Mouse (Mus musculus) midbrain, postnatal 0 days (tissue): ENCODE data around the gene Vsig1. TPM values are rescaled to one million over a fixed set of nuclear protein-coding genes. Genes with fewer than 3 reads are reported as not detected.

Experiments
- ATAC-seq: fragments of 200-750 bp; cut with Nextera tagmentation; 2 replicates; pipeline ENCODE4 v1.8.0; 2017; ENCODE audit warnings: moderate number of reproducible peaks, mild to moderate bottlenecking, moderate TSS enrichment, moderate library complexity; ENCODE audit not compliant: low FRiP score
- DNase-seq: peaks from one replicate; pipeline ENCODE4 v3.0.0-alpha.2; 2015; ENCODE audit warnings: low spot score
- H3K27ac ChIP-seq: fragments of 300-500 bp; sonication (generic); 2 replicates; pipeline ENCODE4 v1.5.1; 2014; ENCODE audit warnings: low read depth, mild to moderate bottlenecking, low read length, mixed read lengths
- H3K27me3 ChIP-seq: fragments of 300-500 bp; sonication (generic); 2 replicates; pipeline ENCODE4 v1.6.1; 2014; ENCODE audit warnings: low read length, control low read depth, mixed read lengths; ENCODE audit not compliant: insufficient read depth
- H3K36me3 ChIP-seq: fragments of 300-500 bp; sonication (generic); 2 replicates; pipeline ENCODE4 v1.6.1; 2014; ENCODE audit warnings: low read length, control low read depth, mixed read lengths; ENCODE audit not compliant: insufficient read depth
- H3K4me1 ChIP-seq: fragments of 300-500 bp; sonication (generic); 2 replicates; pipeline ENCODE4 v1.6.1; 2014; ENCODE audit warnings: mild to moderate bottlenecking, control low read depth, antibody characterized with exemption, low read length, mixed read lengths; ENCODE audit not compliant: insufficient read depth
- H3K4me2 ChIP-seq: fragments of 300-500 bp; sonication (generic); 2 replicates; pipeline ENCODE4 v1.6.1; 2014; ENCODE audit warnings: low read depth, mild to moderate bottlenecking, low read length, mixed read lengths; ENCODE audit not compliant: poor library complexity, severe bottlenecking
- H3K4me3 ChIP-seq: fragments of 300-500 bp; sonication (generic); 2 replicates; pipeline ENCODE4 v1.5.1; 2014; ENCODE audit warnings: low read depth, mild to moderate bottlenecking, low read length, moderate library complexity
- H3K9ac ChIP-seq: fragments of 300-500 bp; sonication (generic); replicated peaks from 2 replicates; pipeline ENCODE4 v1.6.1; 2014; ENCODE audit warnings: mild to moderate bottlenecking, low read length, moderate library complexity, mixed read lengths; ENCODE audit not compliant: poor library complexity, severe bottlenecking
- H3K9me3 ChIP-seq: fragments of 300-500 bp; sonication (generic); 2 replicates; pipeline ENCODE4 v1.6.1; 2016; ENCODE audit warnings: low read length, control low read depth
- CTCF ChIP-seq: IDR thresholded peaks from 2 replicates; pipeline ENCODE4 v1.5.1; 2016; ENCODE audit warnings: antibody characterized with exemption, mild to moderate bottlenecking
- WGBS: fragments of 180-500 bp; shearing (Covaris S2); extraction: QIAGEN DNeasy Blood & Tissue Kit; methylation state at CpG from one replicate; pipeline ENCODE4 v1.1.7; 2014; 5-methylcytosine and 5-hydroxymethylcytosine counted together
- polyA plus RNA-seq: library from polyadenylated mRNA; unstranded; fragments of >200 nt; fragmentation: Nextera tagmentation; extraction: Ambion mirVana; gene quantifications from 2 replicates; pipeline ENCODE4 v1.2.1, GENCODE M21; 2015
- total RNA-seq: library from RNA; depleted of rRNA; stranded (reverse); fragments of >200 nt; gene quantifications from 2 replicates; pipeline ENCODE4 v1.2.3, GENCODE M21; 2014

Gene Vsig1
- total and polyA plus RNA-seq, 2 experiments from 2014 or later = 0.11 to 0.16 TPM

DNA sequence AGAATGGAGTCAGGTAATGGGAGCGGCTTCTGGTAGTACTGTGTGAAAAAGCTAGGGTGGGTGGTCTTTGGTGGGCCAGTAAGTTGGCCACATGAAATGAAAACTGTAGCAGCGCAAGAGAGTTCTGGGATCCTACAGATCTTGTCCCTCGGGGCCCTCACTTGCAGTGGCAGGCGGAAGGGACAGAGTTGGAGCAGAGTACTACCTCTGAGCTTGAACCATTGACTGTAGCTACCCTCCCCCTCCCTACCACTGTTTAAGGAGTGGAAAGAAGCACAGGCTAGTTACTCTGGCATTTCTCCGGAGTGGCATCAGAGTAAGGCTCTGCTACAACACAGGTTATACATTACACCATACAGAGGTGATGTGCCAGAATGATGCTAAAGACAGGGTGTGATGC is 49.6 kb downstream of the Vsig1 start:
- Histone ChIP-seq H3K27me3 (peaks cover 9% of the 10 kb centered on the region; the same call in 1 of the 2 replicates), H3K9me3 (no peaks in the 10 kb centered on the region), H3K9ac (no peak overlapping the region), H3K4me3 (peak overlapping the region; percentile 47), H3K4me2 (peak overlapping the region; percentile 49), H3K4me1 (no peaks in the 10 kb centered on the region), H3K27ac (no peak overlapping the region), H3K36me3 (no peaks in the 10 kb centered on the region)
- WGBS = 21% methylated on average over 5 of the region's 5 CpGs
- no peak for TF ChIP-seq CTCF
- peak; percentile 79 for ATAC-seq
- DNase-seq = no peak

DNA sequence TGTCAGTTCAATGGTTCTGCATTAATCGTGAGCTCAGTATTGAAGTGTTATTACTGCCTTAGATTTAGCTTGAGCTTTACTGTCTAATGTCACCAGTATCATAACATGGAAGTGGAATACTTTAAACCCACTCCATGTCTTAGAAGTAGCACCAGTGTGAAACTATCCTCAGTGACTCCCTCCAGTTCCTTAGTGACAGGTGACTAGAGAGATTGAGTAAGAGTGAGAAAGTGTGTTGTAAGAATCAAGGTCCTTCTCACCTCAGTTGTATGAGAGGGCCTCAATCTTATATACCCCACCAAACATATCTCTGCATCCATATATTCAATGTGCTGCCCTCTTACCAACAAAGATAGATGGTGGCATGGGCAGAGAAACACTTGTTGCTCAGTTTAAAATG is 71.5 kb downstream of the Vsig1 start:
- Histone ChIP-seq H3K27ac (no peak overlapping the region), H3K4me2 (no peak overlapping the region), H3K9me3 (no peaks in the 10 kb centered on the region), H3K4me3 (no peak overlapping the region), H3K27me3 (peaks cover 7% of the 10 kb centered on the region; the same call in 1 of the 2 replicates), H3K36me3 (no peaks in the 10 kb centered on the region), H3K4me1 (no peaks in the 10 kb centered on the region), H3K9ac (no peak overlapping the region)
- DNase-seq (no peak), ATAC-seq (no peak)
- no peak for TF ChIP-seq CTCF
- 97% methylated on average over 1 of the region's 1 CpGs for WGBS

DNA sequence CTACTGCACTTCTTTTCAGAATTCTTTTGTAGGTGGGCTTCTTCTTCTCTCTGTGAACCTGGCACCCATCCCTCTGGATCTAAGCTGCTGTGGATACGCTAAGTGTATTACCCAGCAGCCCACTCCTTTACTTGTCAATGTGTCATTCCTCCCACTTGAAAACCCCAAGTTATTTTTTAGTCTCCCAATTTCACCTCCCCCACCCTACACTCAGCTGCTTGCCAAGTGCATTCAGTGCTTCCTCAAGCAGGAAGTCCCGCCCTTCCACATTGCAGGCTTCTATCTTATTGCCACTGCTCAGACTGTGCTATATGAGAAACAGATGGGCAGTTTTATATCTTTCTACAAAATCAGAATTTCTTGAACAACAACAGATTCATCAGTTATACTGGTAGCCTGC is 72.1 kb downstream of the Vsig1 start:
- WGBS = 73% methylated on average over 2 of the region's 2 CpGs
- no peak for DNase-seq
- Histone ChIP-seq H3K27ac (no peak overlapping the region), H3K9ac (no peak overlapping the region), H3K4me1 (no peaks in the 10 kb centered on the region), H3K4me3 (no peak overlapping the region), H3K4me2 (no peak overlapping the region), H3K36me3 (no peaks in the 10 kb centered on the region), H3K27me3 (peaks cover 7% of the 10 kb centered on the region; the same call in 1 of the 2 replicates), H3K9me3 (no peaks in the 10 kb centered on the region)
- no peak for TF ChIP-seq CTCF
- no peak for ATAC-seq

DNA sequence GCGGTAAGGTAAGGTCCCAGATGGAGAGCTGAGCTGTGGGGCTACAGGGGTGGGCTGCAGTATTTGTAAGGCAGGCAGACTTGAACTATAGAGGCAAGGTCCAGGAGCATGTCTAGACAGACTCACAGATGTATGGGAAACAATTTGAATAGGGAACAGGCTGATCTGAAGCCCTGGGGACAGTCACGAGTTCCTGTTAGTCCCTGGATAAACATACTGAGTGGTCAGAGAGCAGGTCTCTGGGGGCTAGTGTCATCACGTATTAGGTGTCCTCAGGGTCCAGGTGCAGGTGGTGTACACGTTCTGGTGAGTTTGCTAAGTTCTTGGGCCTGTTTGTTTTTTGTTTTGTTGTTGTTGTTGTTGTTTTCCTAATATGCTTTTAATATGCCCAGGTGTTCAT is 72.8 kb downstream of the Vsig1 start:
- no peaks in the 10 kb centered on the region for H3K36me3 ChIP-seq
- ATAC-seq (no peak), DNase-seq (no peak)
- no peaks in the 10 kb centered on the region for H3K9me3 ChIP-seq
- no peaks in the 10 kb centered on the region for H3K4me1 ChIP-seq
- 78% methylated on average over 4 of the region's 4 CpGs for WGBS
- no peak overlapping the region for H3K27ac ChIP-seq
- no peak for TF ChIP-seq CTCF
- H3K4me2 ChIP-seq = no peak overlapping the region
- peaks cover 12% of the 10 kb centered on the region; the same call in 1 of the 2 replicates for H3K27me3 ChIP-seq
- H3K9ac ChIP-seq = no peak overlapping the region
- H3K4me3 ChIP-seq = no peak overlapping the region

DNA sequence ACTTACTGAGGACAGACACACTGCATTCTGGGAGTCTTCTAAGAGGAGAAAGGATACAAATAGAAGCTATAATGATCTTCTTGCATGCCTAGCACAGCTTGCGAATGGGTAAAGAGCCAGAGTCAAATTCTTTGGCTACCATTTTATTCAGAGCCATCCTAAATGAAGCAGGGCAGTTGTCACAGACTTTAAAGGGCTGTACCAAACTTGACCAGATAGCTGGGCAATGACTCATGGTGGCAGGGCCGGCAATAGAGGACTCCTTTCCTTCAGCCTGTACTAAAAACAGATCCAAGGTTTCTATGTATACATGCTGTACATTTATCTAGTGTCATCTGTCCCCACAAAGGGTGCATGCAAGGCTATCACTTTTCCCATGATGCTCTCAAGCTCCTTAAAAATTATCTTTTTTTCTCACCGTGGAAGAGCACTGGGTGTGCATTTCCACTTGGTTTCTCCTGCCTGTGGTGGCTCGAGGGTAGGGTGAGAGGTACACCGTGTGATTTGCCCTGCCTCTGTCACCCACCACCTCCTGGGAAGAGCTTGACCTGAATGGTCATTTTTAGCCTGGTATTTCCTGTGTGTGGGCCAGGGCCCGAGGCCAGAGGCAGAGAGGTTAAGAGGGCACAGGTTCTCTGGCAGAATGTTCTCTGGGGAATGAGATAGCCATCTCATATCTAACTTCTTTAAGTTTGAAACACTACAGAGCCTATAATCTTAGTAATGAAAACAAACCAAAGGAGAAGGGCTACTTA is 76.0 kb downstream of the Vsig1 start:
- no peak overlapping the region for H3K27ac ChIP-seq
- no peak for ATAC-seq
- H3K4me1 ChIP-seq = no peaks in the 10 kb centered on the region
- H3K9me3 ChIP-seq = no peaks in the 10 kb centered on the region
- no peak for TF ChIP-seq CTCF
- DNase-seq = no peak
- peaks cover 13% of the 10 kb centered on the region; the same call in 1 of the 2 replicates for H3K27me3 ChIP-seq
- 63% methylated on average over 6 of the region's 6 CpGs for WGBS
- no peaks in the 10 kb centered on the region for H3K36me3 ChIP-seq
- H3K4me3 ChIP-seq = no peak overlapping the region
- H3K4me2 ChIP-seq = no peak overlapping the region
- no peak overlapping the region for H3K9ac ChIP-seq

DNA sequence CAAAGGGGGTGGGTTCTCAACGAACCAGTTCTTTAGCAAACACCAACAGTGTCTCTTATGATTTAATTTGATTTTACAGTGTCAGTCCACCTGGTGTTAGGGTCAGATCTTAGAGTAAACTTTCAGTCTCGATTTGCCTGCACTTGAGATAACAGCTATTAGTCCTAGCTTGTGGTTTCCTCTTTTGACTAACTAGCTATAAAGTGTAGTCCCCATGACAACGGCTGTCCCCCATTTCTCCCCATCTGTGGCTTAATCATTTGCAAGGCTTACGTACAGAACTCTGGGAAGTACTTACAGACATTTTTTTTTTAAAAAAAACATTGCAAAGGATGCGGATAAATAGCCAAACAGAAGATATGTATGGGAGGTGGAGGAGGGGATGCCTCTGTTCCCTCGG is 77.4 kb downstream of the Vsig1 start:
- H3K4me2 ChIP-seq = no peak overlapping the region
- H3K4me1 ChIP-seq = no peaks in the 10 kb centered on the region
- ATAC-seq (no peak), DNase-seq (no peak)
- 66% methylated on average over 6 of the region's 6 CpGs for WGBS
- no peak overlapping the region for H3K27ac ChIP-seq
- H3K27me3 ChIP-seq = peaks cover 13% of the 10 kb centered on the region; the same call in 1 of the 2 replicates
- no peak for TF ChIP-seq CTCF
- H3K4me3 ChIP-seq = no peak overlapping the region
- no peaks in the 10 kb centered on the region for H3K36me3 ChIP-seq
- H3K9me3 ChIP-seq = no peaks in the 10 kb centered on the region
- H3K9ac ChIP-seq = no peak overlapping the region
